Mouse (Mus musculus): ENCODE data around the gene Trim27. TPM values are rescaled to one million over a fixed set of nuclear protein-coding genes. Genes with fewer than 3 reads are reported as not detected.

The Trim27 gene
- polyA plus RNA-seq, 1 experiment from 2014 or later = 124 TPM

DNA sequence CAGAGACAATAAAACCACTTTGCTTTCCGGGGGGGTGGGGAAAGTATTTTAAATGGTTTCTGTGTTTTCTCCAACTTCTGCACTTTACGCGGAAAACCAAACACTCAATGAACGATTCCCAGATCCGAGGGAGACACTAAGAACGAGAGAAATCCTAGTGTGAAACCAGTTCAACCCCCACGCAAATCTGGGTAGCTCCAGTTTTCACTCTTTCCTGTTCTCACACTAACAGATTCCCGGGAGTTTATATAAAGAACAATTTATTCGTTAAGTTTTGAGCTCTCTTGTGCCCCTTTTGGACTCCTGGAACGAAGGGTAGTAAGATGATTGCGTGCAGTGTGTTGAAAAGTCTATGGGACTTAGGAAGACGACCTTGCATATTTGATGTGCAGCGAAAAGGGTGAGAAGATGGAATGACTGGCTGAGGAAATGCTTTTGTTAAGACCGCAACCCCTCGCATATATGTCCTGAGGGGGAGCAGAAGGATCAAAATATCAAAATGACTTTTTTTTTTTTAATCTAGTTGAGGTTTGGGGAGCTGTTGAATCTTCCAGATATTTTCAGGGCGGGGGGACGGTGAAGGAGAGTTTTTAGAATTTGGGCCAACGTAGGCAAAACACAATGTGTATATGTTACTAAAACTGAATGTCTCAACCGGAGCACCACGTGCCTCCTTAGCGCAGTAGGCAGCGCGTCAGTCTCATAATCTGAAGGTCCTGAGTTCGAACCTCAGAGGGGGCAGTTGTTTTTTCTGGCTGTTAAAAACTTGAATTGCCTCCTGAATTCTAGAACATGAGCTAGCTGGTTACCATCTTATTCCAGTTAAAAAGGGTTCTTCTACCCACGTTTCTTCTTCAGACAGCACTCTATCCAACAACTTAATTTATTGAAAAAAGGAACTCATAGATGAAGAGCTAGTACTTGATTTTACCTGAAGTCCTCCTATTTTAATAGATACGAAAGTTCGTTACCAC lies 12.0 kb upstream of the Trim27 start:
- H3K4me1 ChIP-seq = peaks cover 5% of the 10 kb centered on the region
- H3K4me3 ChIP-seq = peak overlapping the region; percentile 43
- H3K4me2 ChIP-seq (replicated peaks) = peak overlapping the region; percentile 85
- ATAC-seq (ENCODE audit: low FRiP score, low read depth) = peak; percentile 57
- WGBS = 1% methylated on average over 27 of the region's 27 CpGs
- no peaks in the 10 kb centered on the region for H3K27me3 ChIP-seq (replicated peaks)
- H3K9me3 ChIP-seq = no peaks in the 10 kb centered on the region
- H3K36me3 ChIP-seq = no peaks in the 10 kb centered on the region
- H3K27ac ChIP-seq = no peak overlapping the region
- H3K9ac ChIP-seq = peak overlapping the region; percentile 45

GRCm38 (mm10) chr13:21167910-21168300 lies 11.3 kb upstream of the Trim27 start:
- H3K27me3 ChIP-seq (replicated peaks) = no peaks in the 10 kb centered on the region
- H3K9me3 ChIP-seq = no peaks in the 10 kb centered on the region
- no peak overlapping the region for H3K9ac ChIP-seq
- peaks cover 5% of the 10 kb centered on the region for H3K4me1 ChIP-seq
- peak overlapping the region; percentile 85 for H3K4me2 ChIP-seq (replicated peaks)
- no peaks in the 10 kb centered on the region for H3K36me3 ChIP-seq
- H3K27ac ChIP-seq = no peak overlapping the region
- peak overlapping the region; percentile 52 for H3K4me3 ChIP-seq
- ATAC-seq (ENCODE audit: low FRiP score, low read depth) = peak; percentile 55
- under 1% methylated on average over 8 of the region's 8 CpGs for WGBS

GRCm38 (mm10) chr13:21168371-21169011 lies 10.8 kb upstream of the Trim27 start:
- H3K27me3 ChIP-seq (replicated peaks) = no peaks in the 10 kb centered on the region
- no peaks in the 10 kb centered on the region for H3K36me3 ChIP-seq
- no peak for ATAC-seq (ENCODE audit: low FRiP score, low read depth)
- peak overlapping the region; percentile 33; the same call in 1 of the 2 replicates for H3K9ac ChIP-seq
- H3K9me3 ChIP-seq = no peaks in the 10 kb centered on the region
- peak overlapping the region; percentile 52 for H3K4me3 ChIP-seq
- under 1% methylated on average over 16 of the region's 16 CpGs for WGBS
- peaks cover 9% of the 10 kb centered on the region for H3K4me1 ChIP-seq
- no peak overlapping the region for H3K27ac ChIP-seq
- peak overlapping the region; percentile 85 for H3K4me2 ChIP-seq (replicated peaks)

GRCm38 (mm10) chr13:21169121-21169656 lies 10.1 kb upstream of the Trim27 start:
- no peak for ATAC-seq (ENCODE audit: low FRiP score, low read depth)
- Histone ChIP-seq H3K36me3 (no peaks in the 10 kb centered on the region), H3K4me1 (peaks cover 9% of the 10 kb centered on the region), H3K27me3 (replicated peaks) (no peaks in the 10 kb centered on the region), H3K4me2 (replicated peaks) (peak overlapping the region; percentile 85), H3K9ac (no peak overlapping the region), H3K4me3 (peak overlapping the region; percentile 52), H3K9me3 (no peaks in the 10 kb centered on the region), H3K27ac (no peak overlapping the region)
- 4% methylated on average over 14 of the region's 14 CpGs for WGBS

GRCm38 (mm10) chr13:21169657-21170430 lies 9.4 kb upstream of the Trim27 start:
- H3K4me2 ChIP-seq (replicated peaks) = peak overlapping the region; percentile 85
- H3K27me3 ChIP-seq (replicated peaks) = no peaks in the 10 kb centered on the region
- peak; percentile 73 for ATAC-seq (ENCODE audit: low FRiP score, low read depth)
- H3K36me3 ChIP-seq = no peaks in the 10 kb centered on the region
- H3K4me3 ChIP-seq = peak overlapping the region; percentile 42
- H3K9me3 ChIP-seq = no peaks in the 10 kb centered on the region
- under 1% methylated on average over 39 of the region's 39 CpGs for WGBS
- no peak overlapping the region for H3K9ac ChIP-seq
- H3K4me1 ChIP-seq = peaks cover 9% of the 10 kb centered on the region
- no peak overlapping the region for H3K27ac ChIP-seq

- Histone ChIP-seq H3K4me1 (peaks cover 9% of the 10 kb centered on the region), H3K4me2 (replicated peaks) (peak overlapping the region; percentile 85), H3K27me3 (replicated peaks) (no peaks in the 10 kb centered on the region), H3K9ac (no peak overlapping the region), H3K36me3 (no peaks in the 10 kb centered on the region), H3K27ac (no peak overlapping the region), H3K4me3 (peak overlapping the region; percentile 24), H3K9me3 (no peaks in the 10 kb centered on the region)
- 35% methylated on average over 17 of the region's 17 CpGs for WGBS
- ATAC-seq (ENCODE audit: low FRiP score, low read depth) = no peak
Observed at GRCm38 (mm10) chr13:21170431-21171155, 8.7 kb upstream of the Trim27 start.

- Histone ChIP-seq H3K36me3 (no peaks in the 10 kb centered on the region), H3K4me3 (peak overlapping the region; percentile 24), H3K9ac (no peak overlapping the region), H3K27ac (no peak overlapping the region), H3K27me3 (replicated peaks) (no peaks in the 10 kb centered on the region), H3K4me2 (replicated peaks) (peak overlapping the region; percentile 65), H3K9me3 (no peaks in the 10 kb centered on the region), H3K4me1 (peaks cover 9% of the 10 kb centered on the region)
- no peak for ATAC-seq (ENCODE audit: low FRiP score, low read depth)
- 8% methylated on average over 15 of the region's 15 CpGs for WGBS
Observed at GRCm38 (mm10) chr13:21171156-21171530, 8.1 kb upstream of the Trim27 start.

DNA sequence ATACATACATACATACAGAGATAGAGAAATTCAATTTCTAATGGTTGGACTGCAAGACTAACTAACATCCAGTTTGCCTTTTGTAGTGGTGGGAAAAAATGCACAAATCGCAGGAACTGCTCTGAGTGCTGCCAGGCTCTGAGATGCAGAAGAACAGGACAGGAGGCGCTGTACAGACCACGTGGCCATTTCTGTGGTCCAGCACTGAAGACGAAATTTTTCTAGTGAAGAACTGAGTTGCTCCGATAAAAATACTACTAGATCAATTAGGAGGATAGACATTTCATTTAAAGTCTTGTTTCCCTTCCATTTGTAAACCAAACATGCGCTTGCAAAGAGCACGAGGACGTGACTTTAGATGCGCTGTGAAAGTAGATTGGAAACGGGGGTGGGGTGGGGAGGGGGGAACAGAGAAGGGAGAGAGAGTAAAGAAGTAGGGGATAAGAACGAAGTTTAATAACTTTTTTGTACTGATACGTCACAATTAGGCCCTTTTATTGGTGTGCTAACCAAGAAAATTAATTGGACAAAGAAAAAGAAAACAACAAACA lies 7.6 kb upstream of the Trim27 start:
- no peak overlapping the region for H3K27ac ChIP-seq
- peak; percentile 31; the same call in 1 of the 2 replicates for ATAC-seq (ENCODE audit: low FRiP score, low read depth)
- peaks cover 9% of the 10 kb centered on the region for H3K4me1 ChIP-seq
- peak overlapping the region; percentile 65 for H3K4me2 ChIP-seq (replicated peaks)
- no peaks in the 10 kb centered on the region for H3K36me3 ChIP-seq
- H3K27me3 ChIP-seq (replicated peaks) = no peaks in the 10 kb centered on the region
- H3K4me3 ChIP-seq = peak overlapping the region; percentile 47
- peak overlapping the region; percentile 35; the same call in 1 of the 2 replicates for H3K9ac ChIP-seq
- under 1% methylated on average over 12 of the region's 12 CpGs for WGBS
- H3K9me3 ChIP-seq = no peaks in the 10 kb centered on the region

GRCm38 (mm10) chr13:21172241-21173027 lies 6.8 kb upstream of the Trim27 start:
- H3K4me3 ChIP-seq = peak overlapping the region; percentile 32
- H3K9me3 ChIP-seq = no peaks in the 10 kb centered on the region
- H3K4me2 ChIP-seq (replicated peaks) = peak overlapping the region; percentile 65
- 1% methylated on average over 16 of the region's 16 CpGs for WGBS
- H3K4me1 ChIP-seq = peaks cover 9% of the 10 kb centered on the region
- peak; percentile 41 for ATAC-seq (ENCODE audit: low FRiP score, low read depth)
- no peak overlapping the region for H3K9ac ChIP-seq
- H3K27me3 ChIP-seq (replicated peaks) = no peaks in the 10 kb centered on the region
- H3K36me3 ChIP-seq = no peaks in the 10 kb centered on the region
- no peak overlapping the region for H3K27ac ChIP-seq

- Histone ChIP-seq H3K27ac (no peak overlapping the region), H3K4me2 (replicated peaks) (peak overlapping the region; percentile 65), H3K9ac (0 out of 2 replicates have a peak overlapping the region, but pooled peaks have one; percentile 13), H3K27me3 (replicated peaks) (no peaks in the 10 kb centered on the region), H3K4me1 (peaks cover 9% of the 10 kb centered on the region), H3K9me3 (no peaks in the 10 kb centered on the region), H3K4me3 (peak overlapping the region; percentile 32), H3K36me3 (no peaks in the 10 kb centered on the region)
- ATAC-seq (ENCODE audit: low FRiP score, low read depth) = no peak
- whole genome bisulfite sequencing = under 1% methylated on average over 11 of the region's 11 CpGs
Observed at GRCm38 (mm10) chr13:21173072-21173471, 6.2 kb upstream of the Trim27 start.

Data from neural tube, embryonic 12.5 days (tissue).